Mouse (Mus musculus): ENCODE results near the gene Lrrc2. TPM values are rescaled to one million over a fixed set of nuclear protein-coding genes. Genes with fewer than 3 reads are reported as not detected.

Lrrc2 gene
- polyA plus RNA-seq, 1 experiment from 2014 or later, result 1.5 TPM

- Histone ChIP-seq H3K4me3 (ENCODE audit: low read depth, low read length) (no peak overlapping the region), H3K27ac (ENCODE audit: low read depth, low read length) (no peak overlapping the region), H3K4me1 (ENCODE audit: control insufficient read depth, insufficient read depth, low read length) (no peaks in the 10 kb centered on the region), H3K9ac (replicated peaks; ENCODE audit: low read depth, low read length) (no peak overlapping the region), H3K4me2 (ENCODE audit: low read depth, low read length) (no peak overlapping the region), H3K27me3 (ENCODE audit: control insufficient read depth, insufficient read depth, low read length) (no peaks in the 10 kb centered on the region), H3K36me3 (ENCODE audit: control insufficient read depth, insufficient read depth, low read length) (no peaks in the 10 kb centered on the region), H3K9me3 (ENCODE audit: control insufficient read depth, low read length) (no peaks in the 10 kb centered on the region)
- ATAC-seq (ENCODE audit: low read depth), result no peak
- 71% methylated on average over 3 of the region's 3 CpGs for WGBS
Measured at GRCm38 (mm10) chr9:111009763-111010162, 58.4 kb downstream of the Lrrc2 start.

- Histone ChIP-seq H3K9me3 (ENCODE audit: control insufficient read depth, low read length) (no peaks in the 10 kb centered on the region), H3K27me3 (ENCODE audit: control insufficient read depth, insufficient read depth, low read length) (no peaks in the 10 kb centered on the region), H3K4me3 (ENCODE audit: low read depth, low read length) (no peak overlapping the region), H3K4me2 (ENCODE audit: low read depth, low read length) (no peak overlapping the region), H3K27ac (ENCODE audit: low read depth, low read length) (no peak overlapping the region), H3K36me3 (ENCODE audit: control insufficient read depth, insufficient read depth, low read length) (no peaks in the 10 kb centered on the region), H3K4me1 (ENCODE audit: control insufficient read depth, insufficient read depth, low read length) (no peaks in the 10 kb centered on the region), H3K9ac (replicated peaks; ENCODE audit: low read depth, low read length) (no peak overlapping the region)
- WGBS, result 90% methylated on average over 9 of the region's 9 CpGs
- ATAC-seq (ENCODE audit: low read depth), result no peak
Measured at GRCm38 (mm10) chr9:111011550-111011949, 60.2 kb downstream of the Lrrc2 start.

- no peaks in the 10 kb centered on the region for H3K27me3 ChIP-seq (ENCODE audit: control insufficient read depth, insufficient read depth, low read length)
- no peak overlapping the region for H3K4me3 ChIP-seq (ENCODE audit: low read depth, low read length)
- no peak overlapping the region for H3K9ac ChIP-seq (replicated peaks; ENCODE audit: low read depth, low read length)
- H3K9me3 ChIP-seq (ENCODE audit: control insufficient read depth, low read length), result no peaks in the 10 kb centered on the region
- H3K27ac ChIP-seq (ENCODE audit: low read depth, low read length), result no peak overlapping the region
- ATAC-seq (ENCODE audit: low read depth), result no peak
- no peaks in the 10 kb centered on the region for H3K36me3 ChIP-seq (ENCODE audit: control insufficient read depth, insufficient read depth, low read length)
- no peak overlapping the region for H3K4me2 ChIP-seq (ENCODE audit: low read depth, low read length)
- 72% methylated on average over 3 of the region's 3 CpGs for WGBS
- no peaks in the 10 kb centered on the region for H3K4me1 ChIP-seq (ENCODE audit: control insufficient read depth, insufficient read depth, low read length)
Measured at GRCm38 (mm10) chr9:111012041-111012440, 60.7 kb downstream of the Lrrc2 start.

GRCm38 (mm10) chr9:111015658-111016057 is 64.3 kb downstream of the Lrrc2 start:
- no peaks in the 10 kb centered on the region for H3K27me3 ChIP-seq (ENCODE audit: control insufficient read depth, insufficient read depth, low read length)
- no peak overlapping the region for H3K27ac ChIP-seq (ENCODE audit: low read depth, low read length)
- no peaks in the 10 kb centered on the region for H3K4me1 ChIP-seq (ENCODE audit: control insufficient read depth, insufficient read depth, low read length)
- 86% methylated on average over 4 of the region's 4 CpGs for WGBS
- ATAC-seq (ENCODE audit: low read depth), result no peak
- no peaks in the 10 kb centered on the region for H3K9me3 ChIP-seq (ENCODE audit: control insufficient read depth, low read length)
- no peak overlapping the region for H3K9ac ChIP-seq (replicated peaks; ENCODE audit: low read depth, low read length)
- H3K4me2 ChIP-seq (ENCODE audit: low read depth, low read length), result no peak overlapping the region
- no peak overlapping the region for H3K4me3 ChIP-seq (ENCODE audit: low read depth, low read length)
- H3K36me3 ChIP-seq (ENCODE audit: control insufficient read depth, insufficient read depth, low read length), result no peaks in the 10 kb centered on the region

- H3K27me3 ChIP-seq (ENCODE audit: control insufficient read depth, insufficient read depth, low read length), result no peaks in the 10 kb centered on the region
- no peaks in the 10 kb centered on the region for H3K9me3 ChIP-seq (ENCODE audit: control insufficient read depth, low read length)
- no peaks in the 10 kb centered on the region for H3K36me3 ChIP-seq (ENCODE audit: control insufficient read depth, insufficient read depth, low read length)
- 81% methylated on average over 5 of the region's 5 CpGs for WGBS
- ATAC-seq (ENCODE audit: low read depth), result no peak
- no peaks in the 10 kb centered on the region for H3K4me1 ChIP-seq (ENCODE audit: control insufficient read depth, insufficient read depth, low read length)
- H3K4me2 ChIP-seq (ENCODE audit: low read depth, low read length), result no peak within 1 kb of the TSS
- H3K9ac ChIP-seq (replicated peaks; ENCODE audit: low read depth, low read length), result no peak within 1 kb of the TSS
- H3K4me3 ChIP-seq (ENCODE audit: low read depth, low read length), result no peak within 1 kb of the TSS
- no peak within 1 kb of the TSS for H3K27ac ChIP-seq (ENCODE audit: low read depth, low read length)
Measured at GRCm38 (mm10) chr9:111019022-111019421, 67.7 kb downstream of the Lrrc2 start, which contains the start of gene Ltf. TSS of gene Ltf (plus strand) at chr9:111019271.

GRCm38 (mm10) chr9:111026791-111027190 is 75.4 kb downstream of the Lrrc2 start:
- H3K9me3 ChIP-seq (ENCODE audit: control insufficient read depth, low read length), result no peaks in the 10 kb centered on the region

More at GRCm38 (mm10) chr9:111026791-111027190, 75.4 kb downstream of the Lrrc2 start:
- 89% methylated on average over 10 of the region's 10 CpGs for WGBS
- no peak for ATAC-seq (ENCODE audit: low read depth)
- H3K4me1 ChIP-seq (ENCODE audit: control insufficient read depth, insufficient read depth, low read length), result no peaks in the 10 kb centered on the region
- H3K4me2 ChIP-seq (ENCODE audit: low read depth, low read length), result no peak overlapping the region
- H3K27ac ChIP-seq (ENCODE audit: low read depth, low read length), result no peak overlapping the region
- H3K9ac ChIP-seq (replicated peaks; ENCODE audit: low read depth, low read length), result no peak overlapping the region
- no peaks in the 10 kb centered on the region for H3K36me3 ChIP-seq (ENCODE audit: control insufficient read depth, insufficient read depth, low read length)
- no peak overlapping the region for H3K4me3 ChIP-seq (ENCODE audit: low read depth, low read length)
- no peaks in the 10 kb centered on the region for H3K27me3 ChIP-seq (ENCODE audit: control insufficient read depth, insufficient read depth, low read length)

Small RNA genes lying within 50 kb of the gene (microRNA-seq; reads per million reads assigned to microRNA genes)
- gene Gm24269, result not detected

Other genes with a start within 250 kb of the Lrrc2 start
- 0.50 and 0.66 TPM in 2 replicates for gene Myl3, start 209.7 kb upstream of the Lrrc2 start, polyA plus RNA-seq (2014; fragmentation: Nextera tagmentation; extraction: Ambion mirVana)
- 5.2 and 11.3 TPM in 2 replicates for gene Pth1r, start 204.4 kb upstream of the Lrrc2 start, polyA plus RNA-seq (2014; fragmentation: Nextera tagmentation; extraction: Ambion mirVana)
- not detected in 2 replicates for gene Prss42, start 153.4 kb upstream of the Lrrc2 start, polyA plus RNA-seq (2014; fragmentation: Nextera tagmentation; extraction: Ambion mirVana)
- gene Prss44, start 137.6 kb upstream of the Lrrc2 start, polyA plus RNA-seq (2014; fragmentation: Nextera tagmentation; extraction: Ambion mirVana), result not detected in 2 replicates
- not detected in 2 replicates for gene Prss43, start 124.9 kb upstream of the Lrrc2 start, polyA plus RNA-seq (2014; fragmentation: Nextera tagmentation; extraction: Ambion mirVana)
- not detected in 2 replicates for gene Prss45, start 117.0 kb upstream of the Lrrc2 start, polyA plus RNA-seq (2014; fragmentation: Nextera tagmentation; extraction: Ambion mirVana)
- gene Prss46, start 107.0 kb upstream of the Lrrc2 start, polyA plus RNA-seq (2014; fragmentation: Nextera tagmentation; extraction: Ambion mirVana), result not detected in 2 replicates
- 0.24 and 0.43 TPM in 2 replicates for gene Prss50, start 93.6 kb upstream of the Lrrc2 start, polyA plus RNA-seq (2014; fragmentation: Nextera tagmentation; extraction: Ambion mirVana)
- gene Als2cl, start 71.7 kb upstream of the Lrrc2 start, polyA plus RNA-seq (2014; fragmentation: Nextera tagmentation; extraction: Ambion mirVana), result 1.5 and 2.6 TPM in 2 replicates
- 1.3 and 3.1 TPM in 2 replicates for gene Tmie, start 71.4 kb upstream of the Lrrc2 start, polyA plus RNA-seq (2014; fragmentation: Nextera tagmentation; extraction: Ambion mirVana)
- gene Fam240a, start 34.7 kb upstream of the Lrrc2 start, polyA plus RNA-seq (2014; fragmentation: Nextera tagmentation; extraction: Ambion mirVana), result not detected in 2 replicates
- 0.58 and 0.71 TPM in 2 replicates for gene Tdgf1, start 5.4 kb upstream of the Lrrc2 start, polyA plus RNA-seq (2014; fragmentation: Nextera tagmentation; extraction: Ambion mirVana)
- gene Rtp3, start 39.0 kb downstream of the Lrrc2 start, polyA plus RNA-seq (2014; fragmentation: Nextera tagmentation; extraction: Ambion mirVana), result not detected in 2 replicates
- gene Ltf, start 67.7 kb downstream of the Lrrc2 start, polyA plus RNA-seq (2014; fragmentation: Nextera tagmentation; extraction: Ambion mirVana), result 0.29 and 0.75 TPM in 2 replicates
- 0.35 and 1.1 TPM in 2 replicates for gene Ccrl2, start 106.0 kb downstream of the Lrrc2 start, polyA plus RNA-seq (2014; fragmentation: Nextera tagmentation; extraction: Ambion mirVana)
- 42.5 and 51.8 TPM in 2 replicates for gene Lrrfip2, start 166.0 kb downstream of the Lrrc2 start, polyA plus RNA-seq (2014; fragmentation: Nextera tagmentation; extraction: Ambion mirVana)